15 mouse cellular contexts compared by ENCODE assay signal in genomic region chr11:55291901-55292300, GRCm38 (mm10). TPM values are rescaled to one million over a fixed set of nuclear protein-coding genes. Genes with fewer than 3 reads are reported as not detected.
A peak's percentile ranks its signal among the peaks of the same experiment; 100 is the strongest.
DNase-seq lines count a peak whose midpoint lies in the region.
"Had no signal": no experiment of that assay in that cellular context is flagged by ENCODE, and none has a peak within 500 bp of the region (broad histone marks: within the 10 kb centered on the region; RNA-seq: fewer than 3 reads in every experiment).

No protein-coding gene starts in this region.

- peak; percentile 4 for DNase-seq in adrenal gland, adult 8-10 months
- no peak for DNase-seq in adrenal gland, postnatal 4 days (ENCODE audit: low spot score in 2 of 2)
- DNase-seq in adrenal gland, postnatal 36 days, result peak; percentile 4 to 25
- no peak for DNase-seq in adrenal gland, adult 18-20 months (ENCODE audit: low spot score in 2 of 2)
- DNase-seq in NIH3T3 (ENCODE audit: low read depth), result peak; percentile 31
- DNase-seq in heart, adult 18-20 months, result no peak
- DNase-seq: B cell, adult 2 months; cerebellum, adult 11 months; cerebellum, adult 18-20 months; cerebellum, adult 8-10 months; cerebellum, adult 9-11 months; cerebellum, postnatal 14 days; cerebellum, postnatal 36 days; embryo, embryonic 11 days had no signal

RNA-seq across cellular contexts. Expression of gene Fat2, which starts 44.5 kb away (rescaled TPM):
- under 1 TPM; 0.03 to 0.08 (median 0.06) TPM for total RNA-seq in adrenal gland, adult 8-10 months (2022)
- under 1 TPM; 0.11 to 0.22 TPM for total RNA-seq in adrenal gland, postnatal 4 days (2021)
- under 1 TPM; 0.07 TPM for total RNA-seq in adrenal gland, postnatal 36 days (2021)
- total RNA-seq in adrenal gland, adult 18-20 months (2021), result under 1 TPM; 0.06 to 0.13 TPM
- under 1 TPM; 0.13 to 0.15 TPM for total RNA-seq in heart, adult 18-20 months (2021)
- total RNA-seq: common myeloid progenitor, adult 5-6 weeks had no signal

Comparison
In these comparisons a context has a peak if more than half of its experiments do, and no peak if none do; other contexts are left out.
1. DNase-seq: peak in adrenal gland, adult 8-10 months (single experiment), adrenal gland, postnatal 36 days (2 of 2) and NIH3T3 (single experiment); none in adrenal gland, postnatal 4 days (0 of 2), adrenal gland, adult 18-20 months (0 of 2) and heart, adult 18-20 months (0 of 2).